Mouse (Mus musculus): ENCODE measurements around the gene Rtn2.

DNA sequence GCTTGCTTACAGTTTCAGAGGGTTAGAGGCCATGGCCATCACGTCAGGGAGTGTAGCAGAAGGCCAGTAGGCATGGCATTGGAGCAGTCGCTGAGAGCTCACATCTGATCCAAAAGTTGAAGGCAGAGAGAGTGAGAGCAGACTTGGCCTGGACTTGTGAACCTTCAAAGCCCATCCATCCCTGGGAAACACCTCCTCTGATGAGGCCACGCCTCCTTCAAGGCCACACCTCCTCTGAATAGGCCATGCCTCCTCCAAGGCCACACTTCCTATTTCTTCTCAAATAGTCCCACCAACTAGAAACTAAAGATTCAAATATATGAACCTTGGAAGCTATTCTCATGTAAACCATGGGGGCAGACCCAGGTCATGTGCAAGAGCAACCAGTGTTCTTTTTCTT, 53.2 kb downstream of the Rtn2 start:
- TF ChIP-seq CTCF (IDR thresholded peaks at IDR 0.05; ENCODE audit: borderline replicate concordance, control insufficient read depth, extremely low read depth, insufficient read depth, low read length, poor library complexity): no peak
- TF ChIP-seq POLR2A (IDR thresholded peaks at IDR 0.05; ENCODE audit: control insufficient read depth, extremely low read depth, insufficient read depth, low read length, poor library complexity): no peak

Data from thymus, adult 2 months (tissue).